Mouse (Mus musculus): Measurements from ENCODE around the gene Hs6st1. TPM values are rescaled to one million over a fixed set of nuclear protein-coding genes. Genes with fewer than 3 reads are reported as not detected.

Gene Hs6st1
- total and polyA plus RNA-seq, 3 experiments: 9.1 to 18.1 (median 17.7) TPM

GRCm38 (mm10) chr1:36121172-36121571 lies 53.0 kb downstream of the Hs6st1 start:
- no peak for TF ChIP-seq CHD2 (IDR thresholded peaks at IDR 0.05; ENCODE audit: low read length)
- no peak for TF ChIP-seq USF1 (IDR thresholded peaks at IDR 0.05; ENCODE audit: low read depth, low read length)
- no peak for TF ChIP-seq TBP (conservative IDR thresholded peaks at IDR 0.05; ENCODE audit: low read depth, low read length)
- TF ChIP-seq JUN (IDR thresholded peaks at IDR 0.05; ENCODE audit: insufficient read depth, low read depth, low read length): no peak
- no peak for TF ChIP-seq CTCF (conservative IDR thresholded peaks at IDR 0.05 in 1 of 2, IDR thresholded peaks at IDR 0.05 in 1 of 2; ENCODE audit: low read depth in 2 of 2, low read length in 2 of 2)
- TF ChIP-seq E2F4 (IDR thresholded peaks at IDR 0.05; ENCODE audit: insufficient replicate concordance, low read depth, low read length): no peak
- no peak for TF ChIP-seq ELF1 (IDR thresholded peaks at IDR 0.05; ENCODE audit: low read depth, low read length)
- TF ChIP-seq USF2 (conservative IDR thresholded peaks at IDR 0.05; ENCODE audit: low read depth, low read length): no peak
- no peak for TF ChIP-seq PAX5 (IDR thresholded peaks at IDR 0.05; ENCODE audit: low read length)
- TF ChIP-seq GABPA (IDR thresholded peaks at IDR 0.05; ENCODE audit: insufficient replicate concordance, low read depth, low read length): no peak
- TF ChIP-seq MYC (IDR thresholded peaks at IDR 0.05; ENCODE audit: low read depth, low read length): no peak
- TF ChIP-seq MEF2A (IDR thresholded peaks at IDR 0.05; ENCODE audit: borderline replicate concordance, low read depth, low read length): no peak
- no peak overlapping the region for H3K4me3 ChIP-seq (replicated peaks in 1 of 3; ENCODE audit: low read depth in 2 of 3, low read length in 2 of 3, poor library complexity in 1 of 3)
- no peaks in the 10 kb centered on the region for H3K79me2 ChIP-seq (replicated peaks; ENCODE audit: control insufficient read depth, extremely low read depth, insufficient read depth, poor library complexity, severe bottlenecking)
- H3K27me3 ChIP-seq (replicated peaks): no peaks in the 10 kb centered on the region
- peaks cover 7% of the 10 kb centered on the region for H3K9me3 ChIP-seq (replicated peaks; ENCODE audit: low read length)
- H3K4me1 ChIP-seq (ENCODE audit: control insufficient read depth in 1 of 2, insufficient read depth in 2 of 2): peaks cover 0 to 6% of the 10 kb centered on the region in 2 experiments; a peak in 2 of 4 replicates
- H3K9ac ChIP-seq (ENCODE audit: insufficient read depth, low read depth): no peak overlapping the region
- dilution Hi-C loops (cut with MboI; ENCODE audit: extremely low pct_ligation_motif_present, extremely low pct_unique_long_range_greater_than_20kb, low sequenced_read_pairs) (no loop called here), in situ Hi-C loops (cut with MboI; ENCODE audit: low pct_ligation_motif_present, low pct_unique_long_range_greater_than_20kb, low sequenced_read_pairs) (no loop called here)
- H3K27ac ChIP-seq (ENCODE audit: insufficient read depth, low read depth): no peak overlapping the region
- H3K36me3 ChIP-seq (replicated peaks in 1 of 2; ENCODE audit: control insufficient read depth in 1 of 2, insufficient read depth in 1 of 2, low read length in 1 of 2): peaks cover 2% of the 10 kb centered on the region in 2 experiments
- H3K4me2 ChIP-seq (ENCODE audit: insufficient read depth, low read depth, poor library complexity, severe bottlenecking): no peak overlapping the region
- DNase-seq (ENCODE audit: extremely low read depth): no peak

GRCm38 (mm10) chr1:36125076-36125475 lies 56.9 kb downstream of the Hs6st1 start:
- dilution Hi-C loops (cut with MboI; ENCODE audit: extremely low pct_ligation_motif_present, extremely low pct_unique_long_range_greater_than_20kb, low sequenced_read_pairs): no loop called here

More at GRCm38 (mm10) chr1:36125076-36125475, 56.9 kb downstream of the Hs6st1 start:
- peaks cover 12 to 13% of the 10 kb centered on the region in 2 experiments for H3K4me1 ChIP-seq (ENCODE audit: control insufficient read depth in 1 of 2, insufficient read depth in 2 of 2)
- H3K9ac ChIP-seq (ENCODE audit: insufficient read depth, low read depth): no peak overlapping the region
- no peaks in the 10 kb centered on the region for H3K79me2 ChIP-seq (replicated peaks; ENCODE audit: control insufficient read depth, extremely low read depth, insufficient read depth, poor library complexity, severe bottlenecking)
- in situ Hi-C loops (cut with MboI; ENCODE audit: low pct_ligation_motif_present, low pct_unique_long_range_greater_than_20kb, low sequenced_read_pairs): no loop called here
- no peak for DNase-seq (ENCODE audit: extremely low read depth)
- no peaks in the 10 kb centered on the region for H3K27me3 ChIP-seq (replicated peaks)
- no peak for TF ChIP-seq CHD1 (IDR thresholded peaks at IDR 0.05; ENCODE audit: low read depth, low read length)
- TF ChIP-seq BHLHE40 (IDR thresholded peaks at IDR 0.05; ENCODE audit: low read depth, low read length): no peak
- no peak for TF ChIP-seq SMC3 (IDR thresholded peaks at IDR 0.05; ENCODE audit: low read depth, low read length)
- no peak for TF ChIP-seq MAFK (IDR thresholded peaks at IDR 0.05; ENCODE audit: insufficient replicate concordance, low read length)
- TF ChIP-seq UBTF (IDR thresholded peaks at IDR 0.05; ENCODE audit: low read depth, low read length): no peak
- TF ChIP-seq NRF1 (IDR thresholded peaks at IDR 0.05; ENCODE audit: low read depth, low read length): no peak
- no peak for TF ChIP-seq TBP (conservative IDR thresholded peaks at IDR 0.05; ENCODE audit: low read depth, low read length)
- no peak for TF ChIP-seq MAX (IDR thresholded peaks at IDR 0.05; ENCODE audit: low read length)
- peaks cover 2% of the 10 kb centered on the region in 2 experiments for H3K36me3 ChIP-seq (replicated peaks in 1 of 2; ENCODE audit: control insufficient read depth in 1 of 2, insufficient read depth in 1 of 2, low read length in 1 of 2)
- no peak overlapping the region for H3K4me3 ChIP-seq (replicated peaks in 1 of 3; ENCODE audit: low read depth in 2 of 3, low read length in 2 of 3, poor library complexity in 1 of 3)
- peaks cover 7% of the 10 kb centered on the region for H3K9me3 ChIP-seq (replicated peaks; ENCODE audit: low read length)
- no peak overlapping the region for H3K27ac ChIP-seq (ENCODE audit: insufficient read depth, low read depth)
- no peak overlapping the region for H3K4me2 ChIP-seq (ENCODE audit: insufficient read depth, low read depth, poor library complexity, severe bottlenecking)

Measured in CH12.LX (cell line).